Mouse (Mus musculus) CH12.LX (cell line): ENCODE measurements around the gene Kcnma1. TPM values are rescaled to one million over a fixed set of nuclear protein-coding genes. Genes with fewer than 3 reads are reported as not detected.

Experiments
- DNase-seq: peaks from one replicate; pipeline ENCODE4 v3.0.0-alpha.2; 2013; ENCODE audit errors: extremely low read depth
- H3K27ac ChIP-seq: 2 replicates; pipeline ENCODE4 v1.5.1; 2012; ENCODE audit warnings: low read depth, mild to moderate bottlenecking, control low read depth, moderate library complexity; ENCODE audit not compliant: insufficient read depth
- H3K27me3 ChIP-seq: replicated peaks from 2 replicates; pipeline ENCODE3; 2012; ENCODE audit warnings: inconsistent platforms
- H3K36me3 ChIP-seq, 2 experiments: replicated peaks in 1 of 2; 2 replicates each; pipeline versions ENCODE3 to v1.6.1; 2012; ENCODE audit warnings: inconsistent platforms in 1 of 2, low read length in 1 of 2, mild to moderate bottlenecking in 1 of 2, mixed read lengths in 1 of 2, moderate library complexity in 1 of 2; ENCODE audit not compliant: control insufficient read depth in 1 of 2, insufficient read depth in 1 of 2
- H3K4me1 ChIP-seq, 2 experiments: 2 replicates each; pipeline ENCODE4 v1.6.1; 2012; ENCODE audit warnings: inconsistent platforms in 1 of 2, moderate library complexity in 1 of 2; ENCODE audit not compliant: insufficient read depth in 2 of 2, control insufficient read depth in 1 of 2
- H3K4me2 ChIP-seq: 2 replicates; pipeline ENCODE4 v1.6.1; 2012; ENCODE audit warnings: low read depth, mild to moderate bottlenecking, control low read depth; ENCODE audit not compliant: poor library complexity, insufficient read depth, severe bottlenecking
- H3K4me3 ChIP-seq, 3 experiments: fragments of 150-350 bp in 1 of 3; sonication (generic) in 1 of 3; replicated peaks in 1 of 3; 2 replicates each; pipeline versions ENCODE3 to v1.5.1; 2011 to 2012; ENCODE audit warnings: low read depth in 2 of 3, low read length in 2 of 3, mild to moderate bottlenecking in 2 of 3, moderate library complexity in 2 of 3, control low read depth in 1 of 3, improper control_type of control experiment in 1 of 3, inconsistent platforms in 1 of 3, mixed read lengths in 1 of 3; ENCODE audit not compliant: poor library complexity in 1 of 3
- H3K79me2 ChIP-seq: replicated peaks from 2 replicates; pipeline ENCODE4 v1.6.1; 2012; ENCODE audit warnings: mild to moderate bottlenecking, moderate library complexity; ENCODE audit not compliant: control insufficient read depth, poor library complexity, insufficient read depth, severe bottlenecking; ENCODE audit errors: extremely low read depth
- H3K9ac ChIP-seq: 2 replicates; pipeline ENCODE4 v1.6.1; 2012; ENCODE audit warnings: low read depth, mild to moderate bottlenecking, control low read depth, moderate library complexity; ENCODE audit not compliant: insufficient read depth
- H3K9me3 ChIP-seq: replicated peaks from 2 replicates; pipeline ENCODE3; 2012; ENCODE audit warnings: low read length, inconsistent platforms, mixed read lengths
- CHD2 ChIP-seq: IDR thresholded peaks from 2 replicates; pipeline ENCODE4 v1.6.1; 2011; ENCODE audit warnings: low read length, improper control_type of control experiment
- E2F4 ChIP-seq: IDR thresholded peaks from 2 replicates; pipeline ENCODE4 v1.6.1; 2011; ENCODE audit warnings: low read depth, low read length, improper control_type of control experiment; ENCODE audit not compliant: insufficient replicate concordance
- ETS1 ChIP-seq: conservative IDR thresholded peaks from 2 replicates; pipeline ENCODE4 v1.6.1; 2012; ENCODE audit warnings: low read depth, mild to moderate bottlenecking, inconsistent platforms, low read length, improper control_type of control experiment, moderate library complexity
- MAFK ChIP-seq: IDR thresholded peaks from 2 replicates; pipeline ENCODE4 v1.6.1; 2011; ENCODE audit warnings: low read length, improper control_type of control experiment; ENCODE audit not compliant: insufficient replicate concordance
- MAX ChIP-seq: IDR thresholded peaks from 2 replicates; pipeline ENCODE4 v1.6.1; 2011; ENCODE audit warnings: low read length, improper control_type of control experiment
- MAZ ChIP-seq: IDR thresholded peaks from 2 replicates; pipeline ENCODE4 v1.6.1; 2012; ENCODE audit warnings: low read depth, mild to moderate bottlenecking, inconsistent platforms, low read length, improper control_type of control experiment, moderate library complexity
- MEF2A ChIP-seq: IDR thresholded peaks from 2 replicates; pipeline ENCODE4 v1.6.1; 2014; ENCODE audit warnings: low read depth, mild to moderate bottlenecking, inconsistent platforms, low read length, improper control_type of control experiment, borderline replicate concordance
- MYC ChIP-seq: IDR thresholded peaks from 2 replicates; pipeline ENCODE4 v1.6.1; 2011; ENCODE audit warnings: low read depth, mild to moderate bottlenecking, improper control_type of control experiment, low read length
- NRF1 ChIP-seq: IDR thresholded peaks from 2 replicates; pipeline ENCODE4 v1.6.1; 2014; ENCODE audit warnings: low read depth, mild to moderate bottlenecking, inconsistent platforms, low read length, improper control_type of control experiment, moderate library complexity
- PAX5 ChIP-seq: IDR thresholded peaks from 2 replicates; pipeline ENCODE4 v1.6.1; 2012; ENCODE audit warnings: low read length, inconsistent platforms, mixed read lengths
- POLR2AphosphoS2 ChIP-seq: IDR thresholded peaks from 2 replicates; pipeline ENCODE4 v1.6.1; 2011; ENCODE audit warnings: low read depth, low read length, improper control_type of control experiment
- RCOR1 ChIP-seq: conservative IDR thresholded peaks from 2 replicates; pipeline ENCODE4 v1.6.1; 2012; ENCODE audit warnings: low read depth, mild to moderate bottlenecking, inconsistent platforms, low read length, improper control_type of control experiment
- TBP ChIP-seq: conservative IDR thresholded peaks from 2 replicates; pipeline ENCODE4 v1.6.1; 2011; ENCODE audit warnings: low read depth, low read length, improper control_type of control experiment
- ZKSCAN1 ChIP-seq: IDR thresholded peaks from 2 replicates; pipeline ENCODE4 v1.6.1; 2012; ENCODE audit warnings: low read depth, inconsistent platforms, low read length, improper control_type of control experiment, borderline replicate concordance
- ZMIZ1 ChIP-seq: IDR thresholded peaks from 2 replicates; pipeline ENCODE4 v1.6.1; 2012; ENCODE audit warnings: low read depth, mild to moderate bottlenecking, inconsistent platforms, low read length, improper control_type of control experiment
- ZNF384 ChIP-seq: IDR thresholded peaks from 2 replicates; pipeline ENCODE4 v1.6.1; 2012; ENCODE audit warnings: low read depth, low read length, improper control_type of control experiment, inconsistent platforms
- dilution Hi-C: fragments of 300-500 bp; cut with MboI; formaldehyde crosslinking; loops from 2 replicates; pipeline ENCODE4 v1.14.3; 2020; ENCODE audit warnings: low sequenced_read_pairs; ENCODE audit not compliant: extremely low pct_unique_long_range_greater_than_20kb, extremely low pct_ligation_motif_present
- in situ Hi-C: fragments of 300-500 bp; cut with MboI; formaldehyde crosslinking; loops from 3 replicates; pipeline ENCODE4 v1.14.3; 2019; ENCODE audit warnings: low sequenced_read_pairs, low pct_ligation_motif_present, low pct_unique_long_range_greater_than_20kb, mixed read lengths
- polyA plus RNA-seq: library from polyadenylated mRNA; unstranded; fragments of >175 nt; gene quantifications from 2 replicates; pipeline ENCODE4 v1.2.1, GENCODE M21; 2012; ENCODE audit warnings: low read depth; ENCODE audit not compliant: insufficient read length
- total RNA-seq, 2 experiments: library from RNA; depleted of rRNA; stranded (reverse); fragments of 300-350 nt in 1 of 2; fragments of >200 nt in 1 of 2; gene quantifications; 2 replicates each; pipeline ENCODE4 v1.2.3; 2012 to 2014

The Kcnma1 gene
- total and polyA plus RNA-seq, 3 experiments: 0.10 to 0.17 (median 0.12) TPM

GRCm38 (mm10) chr14:23550467-23550866 lies 463.8 kb downstream of the Kcnma1 start:
- no peaks in the 10 kb centered on the region for H3K9me3 ChIP-seq
- in situ Hi-C loops: no loop called here
- H3K4me1 ChIP-seq: peaks cover 3 to 21% of the 10 kb centered on the region in 2 experiments; a peak in 3 of 4 replicates
- no peak overlapping the region for H3K4me3 ChIP-seq
- DNase-seq: no peak
- H3K27ac ChIP-seq: no peak overlapping the region
- no peaks in the 10 kb centered on the region for H3K36me3 ChIP-seq
- H3K79me2 ChIP-seq: no peaks in the 10 kb centered on the region
- H3K9ac ChIP-seq: no peak overlapping the region
- dilution Hi-C loops: no loop called here
- no peaks in the 10 kb centered on the region for H3K27me3 ChIP-seq
- H3K4me2 ChIP-seq: no peak overlapping the region
- no peak for TF ChIP-seq MAFK
- no peak for TF ChIP-seq ZNF384
- TF ChIP-seq CHD2: no peak
- TF ChIP-seq RCOR1: no peak
- no peak for TF ChIP-seq POLR2AphosphoS2
- TF ChIP-seq PAX5: no peak
- TF ChIP-seq MEF2A: no peak
- TF ChIP-seq MYC: no peak
- TF ChIP-seq ZMIZ1: no peak
- no peak for TF ChIP-seq E2F4
- no peak for TF ChIP-seq NRF1
- TF ChIP-seq, all 38 proteins: peak for 0

GRCm38 (mm10) chr14:23542131-23542530 lies 472.2 kb downstream of the Kcnma1 start:
- DNase-seq: no peak
- Histone ChIP-seq H3K79me2 (no peaks in the 10 kb centered on the region), H3K27ac (no peak overlapping the region), H3K27me3 (no peaks in the 10 kb centered on the region), H3K4me2 (no peak overlapping the region), H3K36me3 (no peaks in the 10 kb centered on the region), H3K9me3 (peaks cover 13% of the 10 kb centered on the region), H3K9ac (no peak overlapping the region), H3K4me3 (no peak overlapping the region)
- in situ Hi-C loops (no loop called here), dilution Hi-C loops (no loop called here)
- TF ChIP-seq ZNF384 (no peak), ZKSCAN1 (no peak)
- TF ChIP-seq, all 38 proteins: peak for 0
- H3K4me1 ChIP-seq: peaks cover 0 to 5% of the 10 kb centered on the region in 2 experiments; a peak in 1 of 4 replicates

- H3K4me1 ChIP-seq: no peaks in the 10 kb centered on the region
- no peak for TF ChIP-seq MAZ
- TF ChIP-seq MAFK: no peak
- TF ChIP-seq CHD2: no peak
- no peak for TF ChIP-seq TBP
- TF ChIP-seq MAX: no peak
- TF ChIP-seq ETS1: no peak
- TF ChIP-seq, all 38 proteins: peak for 0
- Histone ChIP-seq H3K9me3 (peaks cover 15% of the 10 kb centered on the region), H3K9ac (no peak overlapping the region), H3K27me3 (no peaks in the 10 kb centered on the region), H3K4me2 (no peak overlapping the region), H3K27ac (no peak overlapping the region), H3K4me3 (no peak overlapping the region), H3K79me2 (no peaks in the 10 kb centered on the region), H3K36me3 (no peaks in the 10 kb centered on the region)
- DNase-seq: no peak
- dilution Hi-C loops: no loop called here
- in situ Hi-C loops: no loop called here
Observed at GRCm38 (mm10) chr14:23539621-23540020, 474.7 kb downstream of the Kcnma1 start.
